Mouse (Mus musculus) neural tube, postnatal 0 days (tissue): ENCODE results near the gene Olfr776. TPM values are rescaled to one million over a fixed set of nuclear protein-coding genes. Genes with fewer than 3 reads are reported as not detected.

ENCODE experiments used
- polyA plus RNA-seq: library from polyadenylated mRNA; unstranded; fragments of >200 nt; fragmentation: Nextera tagmentation; extraction: Ambion mirVana; gene quantifications from 2 replicates; pipeline ENCODE4 v1.2.1, GENCODE M21; 2015

Gene Olfr776
- not detected in 2 replicates for polyA plus RNA-seq

DNA sequence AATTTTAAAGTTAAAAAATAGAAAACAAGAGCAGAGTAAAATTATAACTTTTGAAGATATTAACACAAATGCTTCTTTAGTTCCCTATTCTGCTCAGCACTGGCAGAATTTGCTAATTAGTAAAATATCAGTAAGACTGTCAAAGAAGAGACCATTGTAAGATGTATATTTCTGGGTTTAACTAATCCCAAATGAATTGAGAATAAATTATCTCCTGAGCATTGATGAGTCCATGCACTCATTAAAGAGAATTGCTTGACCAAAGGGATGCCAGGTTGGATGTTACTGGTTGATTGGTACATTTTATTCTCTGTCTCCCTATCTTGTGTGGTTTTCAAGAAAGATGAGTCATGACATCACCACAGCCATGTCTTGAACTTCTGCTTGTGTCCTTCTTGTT, at the start of gene Olfr776:
Olfr776 (plus strand) TSS at position 301 of the 400 bp plus-strand sequence.

DNA sequence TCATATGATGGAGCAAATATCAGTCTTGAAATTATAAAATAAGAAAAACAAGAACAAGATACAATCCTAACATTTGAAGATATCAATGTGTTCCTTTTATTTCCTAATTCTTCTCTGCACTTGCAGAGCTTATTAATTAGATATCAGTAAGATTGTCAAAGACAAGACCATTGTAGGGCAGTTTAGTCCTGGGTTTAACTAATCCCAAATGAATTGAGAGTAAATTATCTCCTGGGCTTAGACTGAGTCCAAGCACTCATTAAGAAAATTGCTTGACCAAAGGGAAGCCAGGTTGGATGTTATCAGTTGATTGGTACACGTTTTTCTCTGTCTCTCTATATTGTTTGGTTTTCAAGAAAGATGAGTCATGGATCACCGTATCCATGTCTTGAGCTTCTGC, 23.0 kb upstream of the Olfr776 start, which contains the start of gene Olfr774:
Olfr774 (plus strand) TSS at position 301 of the 400 bp plus-strand sequence.

DNA sequence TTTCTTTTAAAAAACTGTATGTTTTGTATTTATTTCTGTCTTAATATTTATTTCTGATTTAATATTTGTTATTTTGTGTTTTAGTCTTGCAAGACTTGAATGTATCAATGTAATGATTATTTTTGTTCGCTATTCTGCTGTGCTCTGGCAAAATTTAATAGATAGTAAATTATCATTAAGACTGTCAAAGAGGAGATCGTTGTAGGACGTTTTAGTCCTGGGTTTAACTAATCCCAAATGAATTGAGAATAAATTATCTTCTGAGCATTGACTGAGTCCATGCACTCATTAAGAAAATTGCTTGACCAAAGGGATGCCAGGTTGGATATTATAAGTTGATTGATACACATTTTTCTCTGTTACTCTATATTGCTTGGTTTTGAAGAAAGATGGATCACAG, 10.8 kb upstream of the Olfr776 start, which contains the start of gene Olfr775:
Olfr775 (plus strand) TSS at position 301 of the 400 bp plus-strand sequence.

DNA sequence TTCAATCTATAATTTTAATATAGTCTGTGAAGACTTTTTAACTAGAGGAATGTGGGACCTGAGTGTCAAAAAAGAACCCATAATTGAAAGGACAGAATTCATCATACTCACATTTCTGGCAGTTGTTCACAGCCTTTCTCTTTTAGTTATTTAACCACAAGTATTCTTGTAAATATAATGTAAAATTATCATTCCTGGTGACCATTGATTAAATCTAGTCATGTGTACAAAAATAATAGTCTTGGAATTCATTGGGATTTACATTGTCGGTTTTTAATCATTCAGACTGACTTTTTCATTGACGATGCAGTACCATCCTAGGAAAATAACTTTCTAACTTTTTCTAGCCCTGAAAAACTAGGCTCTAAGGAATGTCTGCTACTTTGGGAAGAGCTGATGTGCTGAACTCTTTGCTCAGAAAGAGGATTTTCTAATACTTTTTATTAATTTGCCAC, 12.2 kb downstream of the Olfr776 start, which contains the start of gene Olfr777:
Olfr777 (minus strand) TSS at position 405 of the 455 bp plus-strand sequence.

Other genes starting within 250 kb of the Olfr776 start
- gene Olfr763, start 248.3 kb upstream of the Olfr776 start, polyA plus RNA-seq, result not detected in 2 replicates
- not detected in 2 replicates for gene Olfr764-ps1, start 219.2 kb upstream of the Olfr776 start, polyA plus RNA-seq
- not detected in 2 replicates for gene Olfr765, start 209.1 kb upstream of the Olfr776 start, polyA plus RNA-seq
- not detected in 2 replicates for gene Olfr766-ps1, start 190.2 kb upstream of the Olfr776 start, polyA plus RNA-seq
- gene Olfr767, start 176.2 kb upstream of the Olfr776 start, polyA plus RNA-seq, result not detected in 2 replicates
- not detected in 2 replicates for gene Olfr768, start 159.8 kb upstream of the Olfr776 start, polyA plus RNA-seq
- not detected in 2 replicates for gene Olfr769, start 141.3 kb upstream of the Olfr776 start, polyA plus RNA-seq
- gene Olfr770, start 120.1 kb upstream of the Olfr776 start, polyA plus RNA-seq, result not detected in 2 replicates
- not detected in 2 replicates for gene Olfr771, start 94.4 kb upstream of the Olfr776 start, polyA plus RNA-seq
- not detected in 2 replicates for gene Olfr772, start 81.2 kb upstream of the Olfr776 start, polyA plus RNA-seq
- gene Olfr773, start 71.7 kb upstream of the Olfr776 start, polyA plus RNA-seq, result not detected in 2 replicates
- not detected in 2 replicates for gene Olfr774, start 22.9 kb upstream of the Olfr776 start, polyA plus RNA-seq
- gene Olfr775, start 10.7 kb upstream of the Olfr776 start, polyA plus RNA-seq, result not detected in 2 replicates
- gene Olfr777, start 12.4 kb downstream of the Olfr776 start, polyA plus RNA-seq, result not detected in 2 replicates
- not detected in 2 replicates for gene Olfr780, start 59.0 kb downstream of the Olfr776 start, polyA plus RNA-seq
- gene Olfr781, start 69.7 kb downstream of the Olfr776 start, polyA plus RNA-seq, result not detected in 2 replicates
- gene Olfr782, start 89.7 kb downstream of the Olfr776 start, polyA plus RNA-seq, result not detected in 2 replicates
- gene Olfr784, start 125.0 kb downstream of the Olfr776 start, polyA plus RNA-seq, result 0.10 and 0.14 TPM in 2 replicates
- gene Olfr785, start 146.3 kb downstream of the Olfr776 start, polyA plus RNA-seq, result not detected in 2 replicates
- not detected in 2 replicates for gene Olfr786, start 168.2 kb downstream of the Olfr776 start, polyA plus RNA-seq
- not detected in 2 replicates for gene Olfr787, start 202.7 kb downstream of the Olfr776 start, polyA plus RNA-seq
- not detected in 2 replicates for gene Olfr788, start 211.9 kb downstream of the Olfr776 start, polyA plus RNA-seq
- not detected in 2 replicates for gene Olfr789, start 225.6 kb downstream of the Olfr776 start, polyA plus RNA-seq
- gene Olfr790, start 239.4 kb downstream of the Olfr776 start, polyA plus RNA-seq, result not detected in 2 replicates